Mouse (Mus musculus) hindbrain, embryonic 14.5 days (tissue): Measurements from ENCODE around the gene Nbl1. TPM values are rescaled to one million over a fixed set of nuclear protein-coding genes. Genes with fewer than 3 reads are reported as not detected.

Experiments
- ATAC-seq: fragments of 200-750 bp; cut with Nextera tagmentation; 2 replicates; pipeline ENCODE4 v1.8.0; 2017; ENCODE audit warnings: moderate number of reproducible peaks, mild to moderate bottlenecking, moderate TSS enrichment, moderate library complexity; ENCODE audit not compliant: low FRiP score
- DNase-seq: peaks from one replicate; pipeline ENCODE4 v3.0.0-alpha.2; 2015; ENCODE audit warnings: low spot score
- H3K27ac ChIP-seq: fragments of 300-500 bp; sonication (generic); 2 replicates; pipeline ENCODE4 v1.5.1; 2014; ENCODE audit warnings: mild to moderate bottlenecking, moderate library complexity
- H3K27me3 ChIP-seq: fragments of 300-500 bp; sonication (generic); 2 replicates; pipeline ENCODE4 v1.6.1; 2014; ENCODE audit warnings: mild to moderate bottlenecking, low read length, mixed read lengths; ENCODE audit not compliant: control insufficient read depth, insufficient read depth
- H3K36me3 ChIP-seq: fragments of 300-500 bp; sonication (generic); replicated peaks from 2 replicates; pipeline ENCODE4 v1.6.1; 2014; ENCODE audit not compliant: control insufficient read depth, insufficient read depth
- H3K4me1 ChIP-seq: fragments of 300-500 bp; sonication (generic); replicated peaks from 2 replicates; pipeline ENCODE4 v1.6.1; 2014; ENCODE audit warnings: antibody characterized with exemption, low read length, mixed read lengths; ENCODE audit not compliant: control insufficient read depth, insufficient read depth
- H3K4me2 ChIP-seq: fragments of 300-500 bp; sonication (generic); replicated peaks from 2 replicates; pipeline ENCODE4 v1.6.1; 2014; ENCODE audit warnings: mild to moderate bottlenecking, moderate library complexity
- H3K4me3 ChIP-seq: fragments of 300-500 bp; sonication (generic); replicated peaks from 2 replicates; pipeline ENCODE4 v1.5.1; 2014; ENCODE audit warnings: mild to moderate bottlenecking, low read length
- H3K9ac ChIP-seq: fragments of 300-500 bp; sonication (generic); 2 replicates; pipeline ENCODE4 v1.6.1; 2014
- H3K9me3 ChIP-seq: fragments of 300-500 bp; sonication (generic); 2 replicates; pipeline ENCODE4 v1.6.1; 2016; ENCODE audit warnings: low read length; ENCODE audit not compliant: control insufficient read depth
- WGBS: fragments of 180-500 bp; shearing (Covaris S2); extraction: QIAGEN DNeasy Blood & Tissue Kit; methylation state at CpG from one replicate; pipeline ENCODE4 v1.1.7; 2014; 5-methylcytosine and 5-hydroxymethylcytosine counted together
- polyA plus RNA-seq: library from polyadenylated mRNA; unstranded; fragments of >200 nt; fragmentation: Nextera tagmentation; extraction: Ambion mirVana; gene quantifications from 2 replicates; pipeline ENCODE4 v1.2.1, GENCODE M21; 2014

The Nbl1 gene
- polyA plus RNA-seq, 1 experiment from 2014 or later: 47.9 TPM

DNA sequence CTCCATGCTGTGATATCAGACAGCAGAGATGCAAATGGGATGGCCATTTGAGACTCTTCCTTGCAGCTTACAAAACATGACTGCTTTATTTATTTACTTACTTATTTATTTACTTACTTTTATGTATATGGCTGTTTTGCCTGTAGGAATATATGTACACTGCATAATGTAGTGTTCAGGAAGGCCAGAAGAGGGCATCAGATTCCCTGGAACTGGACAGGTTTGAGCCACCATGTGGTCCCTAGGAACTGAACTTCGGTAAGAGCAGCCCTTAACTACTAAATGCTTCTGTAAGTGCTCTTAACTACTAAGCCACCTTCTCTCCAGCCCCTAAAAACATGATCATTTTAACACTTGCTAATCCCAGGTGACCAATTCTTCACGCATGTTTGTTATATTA lies 14.5 kb downstream of the Nbl1 start:
- no peak for DNase-seq
- H3K27ac ChIP-seq: no peak overlapping the region
- H3K4me3 ChIP-seq: no peak overlapping the region
- H3K4me1 ChIP-seq: peaks cover 27% of the 10 kb centered on the region
- WGBS: 36% methylated on average over 2 of the region's 2 CpGs
- H3K9me3 ChIP-seq: no peaks in the 10 kb centered on the region
- peaks cover 41% of the 10 kb centered on the region for H3K27me3 ChIP-seq
- ATAC-seq: no peak
- H3K9ac ChIP-seq: no peak overlapping the region
- H3K4me2 ChIP-seq: no peak overlapping the region
- H3K36me3 ChIP-seq: no peaks in the 10 kb centered on the region

DNA sequence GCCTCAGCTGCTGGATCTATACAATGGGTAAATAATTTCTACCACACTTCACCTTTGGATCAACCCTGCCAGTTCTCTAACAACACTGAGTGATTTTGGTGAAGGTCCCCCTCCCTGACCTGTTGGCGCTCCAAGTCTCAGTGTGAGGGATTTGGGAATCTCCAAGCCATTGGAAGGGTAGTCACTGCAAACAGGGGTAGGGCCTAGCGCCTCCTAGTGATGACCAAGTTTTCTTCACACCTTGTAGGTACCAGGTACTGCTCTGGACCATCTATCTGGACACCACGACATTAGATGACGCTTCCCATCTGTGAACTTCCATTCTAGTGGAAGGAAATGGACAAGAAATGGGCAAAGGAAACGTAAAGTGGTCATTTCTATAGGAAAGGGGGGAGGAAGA lies 16.9 kb downstream of the Nbl1 start:
- H3K27ac ChIP-seq: no peak overlapping the region
- H3K36me3 ChIP-seq: no peaks in the 10 kb centered on the region
- no peaks in the 10 kb centered on the region for H3K9me3 ChIP-seq
- peak overlapping the region; percentile 72 for H3K4me2 ChIP-seq
- WGBS: 18% methylated on average over 5 of the region's 5 CpGs
- H3K4me3 ChIP-seq: peak overlapping the region; percentile 55
- 0 out of 2 replicates have a peak overlapping the region, but pooled peaks have one; percentile 67 for H3K9ac ChIP-seq
- H3K4me1 ChIP-seq: 0 out of 2 replicates have a peak, but pooled peaks cover 6% of the 10 kb centered on the region
- ATAC-seq (no peak), DNase-seq (no peak)
- H3K27me3 ChIP-seq: peaks cover 58% of the 10 kb centered on the region

DNA sequence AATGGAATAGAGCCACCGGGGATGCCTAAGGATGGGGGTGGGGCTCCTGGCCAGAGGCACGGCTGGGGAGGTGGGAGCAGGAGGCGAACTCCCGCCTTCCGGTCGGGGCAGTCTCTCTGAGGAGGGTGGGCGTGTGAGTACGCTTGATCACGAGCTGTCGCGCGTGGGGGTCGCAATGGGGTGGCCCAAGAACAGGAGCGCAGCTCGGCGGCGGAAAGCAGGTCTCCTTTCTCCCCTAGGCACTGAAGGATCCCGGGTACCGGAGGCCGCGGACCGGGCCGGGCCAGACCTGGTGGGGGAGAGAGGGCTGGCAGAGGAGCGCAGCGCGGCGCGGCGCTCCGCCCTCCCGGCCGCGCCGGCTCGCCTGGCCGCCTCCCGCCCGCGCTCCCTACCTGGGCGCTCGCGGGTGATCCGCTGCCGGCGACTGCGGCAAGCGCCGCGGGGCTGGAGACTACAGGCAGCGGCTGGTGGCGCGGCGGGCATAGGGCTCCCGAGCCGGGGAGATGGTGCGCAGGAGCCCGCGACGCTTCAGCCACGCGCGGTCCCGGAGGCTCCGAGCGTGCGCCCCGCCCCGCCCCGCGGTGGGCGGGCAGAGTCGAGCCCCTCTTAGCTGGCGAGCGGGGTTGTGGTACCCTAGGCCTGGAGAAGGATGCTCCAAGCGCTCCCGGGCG lies 17.6 kb downstream of the Nbl1 start, which contains the start of gene Htr6:
Htr6 (minus strand) TSS at position 530 of the 671 bp plus-strand sequence.
- 0 out of 2 replicates have a peak, but pooled peaks cover 6% of the 10 kb centered on the region for H3K4me1 ChIP-seq
- H3K9ac ChIP-seq: peak within 1 kb of the TSS; percentile 67
- H3K4me2 ChIP-seq: peak within 1 kb of the TSS; percentile 72
- H3K4me3 ChIP-seq: peak within 1 kb of the TSS; percentile 55
- no peaks in the 10 kb centered on the region for H3K36me3 ChIP-seq
- DNase-seq (no peak), ATAC-seq (peak; percentile 23; the same call in 1 of the 2 replicates)
- no peak within 1 kb of the TSS for H3K27ac ChIP-seq
- peaks cover 58% of the 10 kb centered on the region for H3K27me3 ChIP-seq
- H3K9me3 ChIP-seq: no peaks in the 10 kb centered on the region
- under 1% methylated on average over 67 of the region's 77 CpGs for WGBS

DNA sequence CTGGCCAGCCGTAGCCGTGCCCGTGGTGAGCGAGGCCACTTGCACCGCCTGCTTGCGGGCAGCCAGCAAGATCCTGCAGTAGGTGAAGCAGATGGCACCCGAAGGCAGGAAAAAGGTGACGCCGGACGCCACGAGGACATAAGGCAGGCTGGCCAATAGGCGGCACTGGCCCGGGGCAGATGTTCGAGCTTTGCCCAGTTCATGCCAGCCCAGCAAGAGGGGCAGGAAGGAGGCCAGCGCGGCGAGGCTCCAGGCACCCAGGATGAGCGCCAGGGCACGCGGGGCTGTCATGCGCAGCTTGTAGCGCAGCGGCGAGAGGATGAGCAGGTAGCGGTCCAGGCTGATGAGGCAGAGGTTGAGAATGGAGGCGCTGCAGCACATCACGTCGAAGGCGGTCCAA lies 18.7 kb downstream of the Nbl1 start:
- WGBS: 18% methylated on average over 29 of the region's 29 CpGs
- DNase-seq: no peak
- Histone ChIP-seq H3K27ac (no peak overlapping the region), H3K9ac (no peak overlapping the region), H3K4me3 (peak overlapping the region; percentile 55), H3K36me3 (no peaks in the 10 kb centered on the region), H3K4me2 (peak overlapping the region; percentile 72), H3K27me3 (peaks cover 58% of the 10 kb centered on the region), H3K9me3 (no peaks in the 10 kb centered on the region), H3K4me1 (0 out of 2 replicates have a peak, but pooled peaks cover 6% of the 10 kb centered on the region)
- ATAC-seq: no peak

DNA sequence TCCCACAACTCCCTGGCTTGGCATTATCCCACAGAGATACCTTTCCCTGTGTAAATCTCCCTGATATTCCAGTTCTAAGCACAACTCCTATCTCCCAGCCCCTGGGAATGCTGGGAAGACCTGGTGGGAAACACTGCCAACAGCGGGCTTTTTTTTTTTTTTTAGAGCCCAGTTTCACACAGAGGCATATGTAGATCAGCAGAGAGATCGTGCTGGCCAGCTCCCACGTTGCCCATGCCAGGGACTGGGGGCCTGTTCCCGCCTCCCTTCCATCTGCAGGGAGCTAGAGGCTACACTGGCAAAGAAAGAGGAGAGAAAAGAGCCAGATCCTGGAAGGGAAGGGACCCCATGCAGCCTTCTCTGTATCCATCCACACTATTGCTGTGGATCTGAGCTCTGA lies 24.5 kb downstream of the Nbl1 start:
- Histone ChIP-seq H3K36me3 (no peaks in the 10 kb centered on the region), H3K9me3 (no peaks in the 10 kb centered on the region), H3K4me3 (no peak overlapping the region), H3K27me3 (peaks cover 17% of the 10 kb centered on the region), H3K4me2 (no peak overlapping the region), H3K4me1 (no peaks in the 10 kb centered on the region), H3K27ac (no peak overlapping the region), H3K9ac (no peak overlapping the region)
- WGBS: 23% methylated on average over 4 of the region's 4 CpGs
- no peak for ATAC-seq
- DNase-seq: no peak

DNA sequence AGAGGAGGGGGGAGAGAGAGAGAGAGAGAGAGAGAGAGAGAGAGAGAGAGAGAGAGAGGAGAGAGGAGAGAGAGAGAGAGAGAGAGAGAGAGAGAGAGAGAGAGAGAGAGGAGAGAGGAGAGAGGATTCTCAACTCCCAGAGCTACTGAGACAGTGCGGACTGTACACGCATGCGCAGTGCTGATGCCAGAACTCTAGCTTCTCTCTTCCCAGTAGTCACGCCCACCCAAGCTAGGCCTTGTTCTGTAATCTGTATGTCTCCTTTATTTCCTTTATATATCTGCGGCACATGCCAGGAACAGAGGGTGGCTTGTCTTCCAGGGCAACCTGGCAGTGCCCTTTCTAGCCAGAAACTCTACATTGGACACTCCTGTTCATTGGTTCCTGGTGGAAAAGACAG lies 28.0 kb downstream of the Nbl1 start:
- WGBS: 85% methylated on average over 5 of the region's 5 CpGs
- H3K4me3 ChIP-seq: no peak overlapping the region

DNA sequence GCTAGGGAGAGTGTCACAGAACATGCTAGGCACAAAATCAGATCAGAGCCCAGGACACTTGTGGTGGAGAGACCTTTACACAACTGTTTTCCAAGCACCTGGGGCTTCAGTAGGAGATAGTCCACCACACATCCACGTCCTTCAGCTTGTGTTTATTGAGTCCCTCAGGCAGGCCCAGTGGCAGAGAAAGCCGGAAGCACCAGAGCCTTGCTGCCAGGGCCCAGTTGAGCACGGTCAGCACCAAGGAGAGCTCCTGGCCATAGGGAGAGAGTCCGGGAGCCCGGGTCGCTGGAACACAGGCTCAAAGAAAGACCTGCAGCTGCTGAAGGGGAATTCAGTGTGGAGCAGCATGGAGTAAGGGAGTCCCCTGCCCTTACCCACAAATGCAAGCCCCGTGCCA lies 33.2 kb downstream of the Nbl1 start:
- Histone ChIP-seq H3K9me3 (no peaks in the 10 kb centered on the region), H3K4me3 (no peak overlapping the region), H3K4me1 (peaks cover 6% of the 10 kb centered on the region; the same call in 1 of the 2 replicates), H3K4me2 (no peak overlapping the region), H3K36me3 (no peaks in the 10 kb centered on the region), H3K27ac (no peak overlapping the region), H3K27me3 (no peaks in the 10 kb centered on the region; the same call in 1 of the 2 replicates), H3K9ac (no peak overlapping the region)
- ATAC-seq (no peak), DNase-seq (no peak)
- 14% methylated on average over 7 of the region's 7 CpGs for WGBS

More for the DNA sequence above, 28.0 kb downstream of the Nbl1 start:
- DNase-seq (no peak), ATAC-seq (no peak)
- no peak overlapping the region for H3K27ac ChIP-seq
- H3K9ac ChIP-seq: no peak overlapping the region
- no peaks in the 10 kb centered on the region for H3K9me3 ChIP-seq
- no peak overlapping the region for H3K4me2 ChIP-seq
- H3K36me3 ChIP-seq: no peaks in the 10 kb centered on the region
- H3K27me3 ChIP-seq: no peaks in the 10 kb centered on the region; the same call in 1 of the 2 replicates
- no peaks in the 10 kb centered on the region for H3K4me1 ChIP-seq

DNA sequence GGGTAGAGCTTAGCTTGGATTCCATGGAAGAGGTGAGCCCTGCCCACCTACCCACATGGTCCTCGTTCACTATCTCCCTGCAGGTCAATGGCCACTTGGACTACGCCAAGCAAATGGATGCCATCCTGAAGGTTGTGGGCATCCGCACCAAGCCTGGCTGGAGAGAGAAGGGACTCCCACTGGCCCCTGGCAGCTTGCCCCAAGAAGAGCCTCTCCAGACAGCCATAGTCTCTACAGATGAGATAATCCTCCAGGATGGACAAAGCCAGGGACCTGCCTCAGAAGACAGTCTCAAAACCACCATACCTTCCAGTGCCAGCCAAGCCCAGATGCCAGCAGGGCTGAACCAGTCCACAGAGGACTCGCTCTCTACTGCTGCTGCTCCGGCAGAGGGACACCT lies 34.8 kb downstream of the Nbl1 start:
- WGBS: 88% methylated on average over 5 of the region's 5 CpGs
- Histone ChIP-seq H3K4me2 (no peak overlapping the region), H3K27me3 (no peaks in the 10 kb centered on the region; the same call in 1 of the 2 replicates), H3K36me3 (no peaks in the 10 kb centered on the region), H3K9me3 (no peaks in the 10 kb centered on the region), H3K4me3 (no peak overlapping the region), H3K4me1 (peaks cover 9% of the 10 kb centered on the region; the same call in 1 of the 2 replicates), H3K9ac (no peak overlapping the region), H3K27ac (no peak overlapping the region)
- DNase-seq (no peak), ATAC-seq (no peak)

DNA sequence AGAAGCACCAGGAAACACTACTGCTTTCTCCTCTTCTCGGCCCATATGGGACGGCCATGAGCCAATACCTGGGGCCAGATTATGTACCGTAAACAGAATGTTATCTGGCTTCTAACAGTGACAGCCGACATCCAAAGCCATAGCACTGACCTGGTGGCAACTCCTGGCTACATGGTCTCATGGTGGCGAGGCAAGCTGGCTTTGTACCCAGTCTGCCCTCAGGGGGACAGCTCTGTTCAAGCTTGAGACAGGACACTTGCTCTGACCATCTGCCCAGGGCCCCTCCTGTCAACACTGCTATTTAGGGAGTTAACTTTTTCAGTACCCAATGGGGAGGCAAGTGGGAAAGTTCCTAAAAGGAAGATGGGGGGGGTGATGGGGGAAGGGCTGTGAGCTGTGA lies 35.5 kb downstream of the Nbl1 start:
- peaks cover 9% of the 10 kb centered on the region; the same call in 1 of the 2 replicates for H3K4me1 ChIP-seq
- 76% methylated on average over 5 of the region's 5 CpGs for WGBS
- no peaks in the 10 kb centered on the region for H3K36me3 ChIP-seq
- H3K9me3 ChIP-seq: no peaks in the 10 kb centered on the region
- H3K27ac ChIP-seq: no peak overlapping the region
- ATAC-seq: no peak
- H3K4me2 ChIP-seq: no peak overlapping the region
- no peak overlapping the region for H3K4me3 ChIP-seq
- H3K9ac ChIP-seq: no peak overlapping the region
- DNase-seq: no peak
- H3K27me3 ChIP-seq: no peaks in the 10 kb centered on the region; the same call in 1 of the 2 replicates
